Comparison of ENCODE assay signal across 8 mouse cellular contexts in genomic region chr5:36291191-36291590, GRCm38 (mm10).
A peak's percentile ranks its signal among the peaks of the same experiment; 100 is the strongest.
DNase-seq lines count a peak whose midpoint lies in the region; ATAC-seq and TF ChIP-seq lines count a peak whose summit lies in the region.

No protein-coding gene starts in this region.

- no peak for ATAC-seq in kidney, postnatal 0 days (replicated peaks; ENCODE audit: low FRiP score, low read depth)
- ATAC-seq in hindbrain, embryonic 14.5 days (ENCODE audit: low FRiP score) = no peak

- 51% methylated on average over 5 of the region's 5 CpGs for WGBS in kidney, postnatal 0 days
- 55% methylated on average over 5 of the region's 5 CpGs for WGBS in hindbrain, embryonic 14.5 days

- peak; percentile 62 for TF ChIP-seq CTCF in left cerebral cortex, adult 2 months (IDR thresholded peaks at IDR 0.05)
- peak; percentile 49; the same call in 1 of the 2 replicates for TF ChIP-seq CTCF in kidney, postnatal 0 days (IDR thresholded peaks at IDR 0.05; ENCODE audit: low read depth)

- no peaks in the 10 kb centered on the region for H3K36me3 ChIP-seq in kidney, postnatal 0 days (ENCODE audit: insufficient read depth, low read length)
- H3K36me3 ChIP-seq in hindbrain, embryonic 14.5 days (replicated peaks; ENCODE audit: control insufficient read depth, insufficient read depth) = no peaks in the 10 kb centered on the region

- no peak overlapping the region for H3K4me3 ChIP-seq in left cerebral cortex, adult 2 months
- no peak overlapping the region for H3K4me3 ChIP-seq in kidney, postnatal 0 days (replicated peaks; ENCODE audit: low read depth, low read length)
- H3K4me3 ChIP-seq in hindbrain, embryonic 14.5 days (replicated peaks; ENCODE audit: low read length) = no peak overlapping the region

- H3K27me3 ChIP-seq in kidney, postnatal 0 days (ENCODE audit: insufficient read depth, low read length) = no peaks in the 10 kb centered on the region
- H3K27me3 ChIP-seq in hindbrain, embryonic 14.5 days (ENCODE audit: control insufficient read depth, insufficient read depth, low read length) = no peaks in the 10 kb centered on the region

- H3K9me3 ChIP-seq in kidney, postnatal 0 days (replicated peaks; ENCODE audit: low read length) = no peaks in the 10 kb centered on the region
- H3K9me3 ChIP-seq in hindbrain, embryonic 14.5 days (ENCODE audit: control insufficient read depth, low read length) = no peaks in the 10 kb centered on the region

- DNase-seq in left cerebral cortex, adult 2 months (ENCODE audit: extremely low spot score in 1 of 2, low spot score in 2 of 2) = peak in 1 of 2 experiments; percentile 39
- DNase-seq in left cerebral cortex, postnatal 36 days (ENCODE audit: low spot score in 2 of 2) = no peak
- peak; percentile 34 for DNase-seq in T-cell, adult 2 months (ENCODE audit: low spot score)
- DNase-seq in kidney, postnatal 0 days (ENCODE audit: low spot score) = no peak
- DNase-seq in spleen, postnatal 4 days (ENCODE audit: low spot score in 2 of 2) = peak; percentile 43 to 79
- no peak for DNase-seq in left cerebral cortex, postnatal 25 days (ENCODE audit: low spot score in 2 of 2)
- DNase-seq in cerebellum, adult 11-12 months = no peak
- no peak for DNase-seq in hindbrain, embryonic 14.5 days (ENCODE audit: low spot score)

- H3K27ac ChIP-seq in left cerebral cortex, adult 2 months = no peak overlapping the region
- H3K27ac ChIP-seq in kidney, postnatal 0 days = no peak overlapping the region
- no peak overlapping the region for H3K27ac ChIP-seq in hindbrain, embryonic 14.5 days

- no peak overlapping the region for H3K9ac ChIP-seq in kidney, postnatal 0 days (ENCODE audit: low read depth, low read length)
- H3K9ac ChIP-seq in hindbrain, embryonic 14.5 days = no peak overlapping the region

- intact Hi-C loops in left cerebral cortex, adult 2 months (cut with DNase I) = no loop called here
- intact Hi-C loops in left cerebral cortex, postnatal 36 days (cut with DNase I) = no loop called here
- intact Hi-C loops in left cerebral cortex, postnatal 25 days (cut with DNase I) = loop anchor here (5.0 kb wide), 1 partner anchor 106 kb away; the partner anchor contains the start of gene Sorcs2

- no peak overlapping the region for H3K4me2 ChIP-seq in kidney, postnatal 0 days (ENCODE audit: low read length)
- H3K4me2 ChIP-seq in hindbrain, embryonic 14.5 days (replicated peaks) = no peak overlapping the region

- peaks cover 7% of the 10 kb centered on the region for H3K4me1 ChIP-seq in kidney, postnatal 0 days (replicated peaks; ENCODE audit: insufficient read depth, low read length)
- H3K4me1 ChIP-seq in hindbrain, embryonic 14.5 days (replicated peaks; ENCODE audit: control insufficient read depth, insufficient read depth, low read length) = 0 out of 2 replicates have a peak, but pooled peaks cover 3% of the 10 kb centered on the region

Comparison
In these comparisons a context has a peak if more than half of its experiments do, and no peak if none do; other contexts are left out.
1. DNase-seq: peak in T-cell, adult 2 months (single experiment) and spleen, postnatal 4 days (2 of 2); none in left cerebral cortex, postnatal 36 days (0 of 2), kidney, postnatal 0 days (single experiment), left cerebral cortex, postnatal 25 days (0 of 2), cerebellum, adult 11-12 months (single experiment) and hindbrain, embryonic 14.5 days (single experiment).